Mouse (Mus musculus) heart, postnatal 0 days (tissue): ENCODE data around the gene Hoxc8.

Source experiments
- CTCF ChIP-seq: IDR thresholded peaks from 2 replicates; pipeline ENCODE4 v1.5.1; 2016; ENCODE audit warnings: antibody characterized with exemption, control low read depth, low read depth
- EP300 ChIP-seq: IDR thresholded peaks from 2 replicates; pipeline ENCODE4 v1.6.1; 2016; ENCODE audit warnings: antibody characterized with exemption, low read depth

DNA sequence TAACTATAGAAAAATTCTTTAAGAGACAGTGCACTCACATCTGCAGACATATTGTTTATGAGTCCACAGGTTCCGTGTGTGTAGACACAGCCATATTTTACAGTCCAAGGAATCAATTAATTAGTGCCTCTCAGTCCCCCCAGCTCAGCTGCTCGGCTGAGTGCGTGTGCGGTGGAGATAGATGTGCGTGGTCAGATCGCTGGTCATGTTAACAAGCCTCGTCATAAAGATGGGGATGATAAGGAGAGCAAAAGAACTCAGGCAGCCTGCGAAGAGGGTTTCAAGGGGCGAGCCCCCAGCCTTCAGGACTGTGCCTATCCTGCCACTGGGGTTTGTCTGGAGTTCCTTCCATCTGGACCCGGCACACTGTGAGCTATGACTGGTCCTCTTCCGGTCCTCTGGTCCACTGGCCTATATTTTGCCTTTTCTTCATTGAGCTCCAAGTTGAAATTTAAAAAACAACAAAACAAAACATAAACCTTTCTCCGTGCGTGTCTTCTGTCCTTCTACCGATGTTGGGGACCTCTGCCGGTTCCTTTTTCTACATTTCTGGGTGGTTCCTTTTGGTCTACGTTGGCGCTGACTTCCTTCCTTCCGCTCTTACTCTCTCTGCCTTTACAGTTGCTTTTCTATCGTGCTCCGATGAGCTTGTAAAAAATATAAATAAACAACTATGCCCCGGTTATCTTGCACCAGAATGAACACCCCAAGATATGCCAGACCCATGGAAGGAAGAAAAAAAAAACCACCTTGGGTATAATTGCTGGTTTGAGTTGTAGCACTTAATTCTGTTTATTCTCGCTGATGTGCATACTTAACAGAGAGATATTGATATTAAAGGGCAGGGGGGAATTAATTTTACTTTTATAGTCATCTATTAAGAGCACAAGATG lies 45.0 kb upstream of the Hoxc8 start:
- TF ChIP-seq CTCF: no peak
- no peak for TF ChIP-seq EP300
